ENCODE assay signal across 28 mouse cellular contexts in the genomic region with DNA sequence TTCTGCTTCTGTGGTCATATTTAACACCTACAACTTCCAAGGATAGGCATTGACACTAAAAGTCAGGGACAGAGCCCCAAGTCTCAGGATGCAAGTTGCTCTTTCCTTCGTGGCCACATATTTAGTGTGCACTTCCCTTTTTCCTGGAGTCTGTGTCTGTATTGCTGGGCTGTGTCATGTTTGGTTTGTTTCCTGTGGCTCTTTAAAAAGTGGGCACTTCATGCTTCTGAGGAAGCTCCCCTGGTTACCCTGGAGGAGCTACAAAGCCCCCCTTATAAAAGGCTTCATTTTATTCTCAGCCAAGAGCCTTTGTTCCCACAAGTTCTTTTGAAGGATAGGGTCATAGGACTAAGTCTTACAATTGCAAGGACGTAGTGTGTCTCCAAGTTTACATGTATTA. TPM values are rescaled to one million over a fixed set of nuclear protein-coding genes. Genes with fewer than 3 reads are reported as not detected.
"Had no signal": no experiment of that assay in that cellular context is flagged by ENCODE, and none has a peak within 500 bp of the region (broad histone marks: within the 10 kb centered on the region; RNA-seq: fewer than 3 reads in every experiment).

No protein-coding gene starts in this region.

- H3K9me3 ChIP-seq: lung, embryonic 15.5 days; midbrain, embryonic 10.5 days; midbrain, embryonic 12.5 days; neural tube, embryonic 13.5 days; neural tube, embryonic 15.5 days had no signal

- H3K4me1 ChIP-seq: lung, embryonic 15.5 days; neural tube, embryonic 15.5 days had no signal

- H3K27me3 ChIP-seq: lung, embryonic 15.5 days; midbrain, embryonic 12.5 days; neural tube, embryonic 13.5 days; neural tube, embryonic 15.5 days had no signal

- DNase-seq: liver, postnatal 0 days; lung, adult 2 months; lung, postnatal 14 days; lung, postnatal 36 days; midbrain, embryonic 14.5 days; retina, postnatal 1 day; right cerebral cortex, adult 18-20 months; right cerebral cortex, postnatal 25 days; right cerebral cortex, postnatal 4 days; spleen, adult 18-20 months; thymus, adult 18-20 months; thymus, postnatal 14 days; thymus, postnatal 36 days had no signal

- H3K4me3 ChIP-seq: lung, embryonic 15.5 days; midbrain, embryonic 10.5 days; midbrain, embryonic 12.5 days; myocyte; neural tube, embryonic 13.5 days; neural tube, embryonic 15.5 days had no signal

- ATAC-seq: liver, postnatal 0 days; lung, postnatal 0 days had no signal

- H3K4me2 ChIP-seq: lung, embryonic 15.5 days; midbrain, embryonic 12.5 days; neural tube, embryonic 13.5 days; neural tube, embryonic 15.5 days had no signal

- H3K9ac ChIP-seq: liver, postnatal 0 days; lung, embryonic 15.5 days; midbrain, embryonic 12.5 days; neural tube, embryonic 13.5 days; neural tube, embryonic 15.5 days had no signal

- H3K27ac ChIP-seq: lung, embryonic 15.5 days; macrophage; midbrain, embryonic 10.5 days; midbrain, embryonic 12.5 days; neural tube, embryonic 13.5 days; neural tube, embryonic 15.5 days had no signal

- H3K36me3 ChIP-seq: lung, embryonic 15.5 days; midbrain, embryonic 10.5 days; midbrain, embryonic 12.5 days; neural tube, embryonic 13.5 days; neural tube, embryonic 15.5 days had no signal

RNA-seq across cellular contexts. Expression of a gene that starts 45.9 kb away (rescaled TPM):
- total RNA-seq: megakaryocyte, adult 5-6 weeks; megakaryocyte-erythroid progenitor cell, adult 5-6 weeks had no signal
- polyA plus RNA-seq: liver, postnatal 0 days; lung, adult 2 months; lung, embryonic 15.5 days; lung, postnatal 0 days; macrophage; midbrain, embryonic 10.5 days; midbrain, embryonic 12.5 days; myocyte; neural tube, embryonic 11.5 days; neural tube, embryonic 13.5 days; neural tube, embryonic 15.5 days; small intestine, adult 2 months; stomach, embryonic 14.5 days; stomach, embryonic 16.5 days; thymus, postnatal 0 days had no signal

RNA-seq across cellular contexts. Expression of a gene that starts 51.8 kb away (rescaled TPM):
- total RNA-seq: megakaryocyte, adult 5-6 weeks; megakaryocyte-erythroid progenitor cell, adult 5-6 weeks had no signal
- polyA plus RNA-seq: lung, adult 2 months; lung, embryonic 15.5 days; lung, postnatal 0 days; macrophage; midbrain, embryonic 10.5 days; midbrain, embryonic 12.5 days; midbrain, embryonic 14.5 days; myocyte; neural tube, embryonic 11.5 days; neural tube, embryonic 13.5 days; neural tube, embryonic 15.5 days; small intestine, adult 2 months; stomach, embryonic 14.5 days; stomach, embryonic 16.5 days; thymus, postnatal 0 days had no signal
